Mouse (Mus musculus) limb, embryonic 14.5 days (tissue): ENCODE results near the gene Ndufc1. TPM values are rescaled to one million over a fixed set of nuclear protein-coding genes. Genes with fewer than 3 reads are reported as not detected.
A peak's percentile ranks its signal among the peaks of the same experiment; 100 is the strongest.

Source experiments
- ATAC-seq: fragments of 200-750 bp; cut with Nextera tagmentation; 2 replicates; pipeline ENCODE4 v1.8.0; 2017; ENCODE audit warnings: low read depth, moderate number of reproducible peaks, moderate TSS enrichment; ENCODE audit not compliant: low FRiP score
- DNase-seq: peaks from one replicate; pipeline ENCODE4 v3.0.0-alpha.2; 2015; ENCODE audit warnings: low spot score
- H3K27ac ChIP-seq: fragments of 300-500 bp; sonication (generic); replicated peaks from 2 replicates; pipeline ENCODE4 v1.5.1; 2014; ENCODE audit warnings: low read depth, mild to moderate bottlenecking, low read length, moderate library complexity, mixed read lengths
- H3K27me3 ChIP-seq: fragments of 300-500 bp; sonication (generic); 2 replicates; pipeline ENCODE4 v1.6.1; 2014; ENCODE audit warnings: low read length, mixed read lengths; ENCODE audit not compliant: control insufficient read depth, insufficient read depth
- H3K36me3 ChIP-seq: fragments of 300-500 bp; sonication (generic); 2 replicates; pipeline ENCODE4 v1.6.1; 2014; ENCODE audit warnings: mild to moderate bottlenecking, low read length, moderate library complexity, mixed read lengths; ENCODE audit not compliant: control insufficient read depth, insufficient read depth
- H3K4me1 ChIP-seq: fragments of 300-500 bp; sonication (generic); 2 replicates; pipeline ENCODE4 v1.6.1; 2014; ENCODE audit warnings: antibody characterized with exemption, low read length, mixed read lengths; ENCODE audit not compliant: control insufficient read depth, insufficient read depth
- H3K4me2 ChIP-seq: fragments of 300-500 bp; sonication (generic); replicated peaks from 2 replicates; pipeline ENCODE4 v1.6.1; 2014; ENCODE audit warnings: low read depth, mild to moderate bottlenecking, low read length, moderate library complexity; ENCODE audit not compliant: severe bottlenecking
- H3K4me3 ChIP-seq: fragments of 300-500 bp; sonication (generic); replicated peaks from 2 replicates; pipeline ENCODE4 v1.5.1; 2014; ENCODE audit warnings: low read length
- H3K9ac ChIP-seq: fragments of 300-500 bp; sonication (generic); 2 replicates; pipeline ENCODE4 v1.6.1; 2014; ENCODE audit warnings: mild to moderate bottlenecking, low read depth, low read length, moderate library complexity; ENCODE audit not compliant: severe bottlenecking
- H3K9me3 ChIP-seq: fragments of 300-500 bp; sonication (generic); 2 replicates; pipeline ENCODE4 v1.6.1; 2016; ENCODE audit warnings: low read length; ENCODE audit not compliant: control insufficient read depth
- POLR2A ChIP-seq: fragments of 200-500 bp; IDR thresholded peaks from 2 replicates; pipeline ENCODE4 v1.8.0; 2012; ENCODE audit warnings: inconsistent platforms, mild to moderate bottlenecking, moderate library complexity, borderline replicate concordance; ENCODE audit not compliant: insufficient read depth, insufficient read length; ENCODE audit errors: extremely low read depth
- WGBS: fragments of 180-500 bp; shearing (Covaris S2); extraction: QIAGEN DNeasy Blood & Tissue Kit; methylation state at CpG from one replicate; pipeline ENCODE4 v1.1.7; 2014; 5-methylcytosine and 5-hydroxymethylcytosine counted together
- polyA plus RNA-seq, 2 experiments: library from polyadenylated mRNA; depleted of rRNA in 1 of 2; stranded (reverse) in 1 of 2; unstranded in 1 of 2; fragments of >200 nt; fragmentation: Nextera tagmentation in 1 of 2; extraction: Ambion mirVana in 1 of 2; gene quantifications; 2 replicates each; pipeline versions ENCODE4 v1.2.1 to v1.2.3; 2012 to 2014

Ndufc1 gene
- polyA plus RNA-seq, 2 experiments: 276 to 624 TPM

DNA sequence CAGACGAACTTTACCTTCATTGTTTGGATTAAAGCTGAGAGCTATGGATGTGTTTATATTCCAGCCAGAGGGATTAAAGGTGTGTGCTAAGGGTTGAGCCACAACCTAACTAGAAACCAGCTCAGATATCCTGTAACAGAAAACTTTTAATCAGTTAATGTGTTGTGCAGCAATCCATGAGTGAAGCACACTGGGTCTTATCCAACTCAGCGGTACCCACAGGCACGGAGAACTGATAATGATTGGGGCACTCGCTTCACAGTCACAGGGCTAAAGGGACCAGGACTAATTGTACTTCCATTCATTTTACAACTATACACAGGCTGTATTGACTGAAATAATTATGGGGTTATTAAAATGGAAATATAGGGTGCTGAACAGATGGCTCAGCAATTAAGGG, 41.9 kb downstream of the Ndufc1 start:
- Histone ChIP-seq H3K27ac (no peak overlapping the region), H3K9ac (no peak overlapping the region), H3K4me3 (no peak overlapping the region), H3K36me3 (no peaks in the 10 kb centered on the region), H3K4me2 (no peak overlapping the region), H3K9me3 (no peaks in the 10 kb centered on the region), H3K27me3 (no peaks in the 10 kb centered on the region), H3K4me1 (0 out of 2 replicates have a peak, but pooled peaks cover 4% of the 10 kb centered on the region)
- no peak for DNase-seq
- no peak for TF ChIP-seq POLR2A
- WGBS: 55% methylated on average over 4 of the region's 4 CpGs
- no peak for ATAC-seq

DNA sequence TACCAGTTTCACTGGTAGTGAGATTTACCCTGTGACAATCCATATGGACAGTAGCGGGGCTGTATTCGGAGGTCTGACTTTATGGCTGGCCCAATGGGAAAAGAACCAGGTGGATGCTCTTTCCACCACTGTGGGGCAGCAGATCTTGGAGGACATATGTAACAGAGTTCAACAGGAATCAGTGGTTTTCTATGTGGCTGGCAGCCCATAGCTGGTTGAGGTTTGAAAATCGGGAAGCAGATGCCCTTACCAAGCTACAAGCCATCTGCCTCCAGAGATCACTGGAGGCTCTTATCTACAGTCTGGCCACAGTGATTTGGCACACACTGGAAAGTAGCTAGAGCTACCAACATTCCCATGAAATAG, 43.3 kb downstream of the Ndufc1 start:
- DNase-seq (no peak), ATAC-seq (no peak)
- TF ChIP-seq POLR2A: no peak
- Histone ChIP-seq H3K27ac (no peak overlapping the region), H3K4me3 (peak overlapping the region; percentile 43), H3K27me3 (no peaks in the 10 kb centered on the region), H3K9ac (no peak overlapping the region), H3K36me3 (no peaks in the 10 kb centered on the region), H3K4me2 (peak overlapping the region; percentile 58), H3K9me3 (no peaks in the 10 kb centered on the region), H3K4me1 (0 out of 2 replicates have a peak, but pooled peaks cover 4% of the 10 kb centered on the region)
- WGBS: 9% methylated on average over 3 of the region's 3 CpGs

DNA sequence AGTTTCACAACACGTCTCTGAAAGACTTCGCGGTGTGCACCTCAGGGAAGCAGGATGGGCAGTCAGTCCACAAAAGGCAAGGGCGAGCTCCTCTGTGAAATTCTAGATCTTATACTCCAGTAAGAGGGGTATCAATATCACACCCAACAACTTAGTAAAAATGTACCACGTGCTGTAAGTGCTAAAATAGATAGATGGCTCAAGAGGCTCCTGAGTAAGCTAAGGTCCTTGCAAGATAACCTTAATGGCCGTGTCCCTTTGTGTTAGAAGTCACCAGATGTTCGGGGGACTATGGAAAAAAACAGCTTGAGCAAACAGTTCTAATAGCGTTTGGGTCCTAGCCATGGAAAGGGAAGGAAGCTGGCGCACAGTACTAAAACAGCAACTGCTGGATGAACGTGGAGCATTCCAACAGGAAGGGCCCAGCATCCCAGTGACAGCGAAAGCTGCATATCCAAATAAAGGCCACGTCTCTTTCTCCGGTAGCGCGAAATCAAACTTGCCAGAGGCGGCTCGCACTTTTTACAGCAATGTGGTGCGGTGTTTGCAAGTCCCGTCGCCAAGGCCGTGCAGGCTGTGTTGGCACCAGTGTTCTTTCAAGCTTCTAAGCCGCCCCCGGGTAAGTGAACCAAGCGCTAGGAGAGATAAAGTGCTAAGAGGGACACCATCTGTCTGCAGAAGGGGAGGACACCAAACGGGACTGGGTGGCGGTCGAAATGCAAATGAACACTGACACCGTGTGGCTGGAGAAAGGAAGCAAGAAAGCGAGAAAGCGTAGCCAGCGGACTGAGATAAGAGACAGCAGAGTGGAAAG, 43.9 kb downstream of the Ndufc1 start:
- Histone ChIP-seq H3K27me3 (no peaks in the 10 kb centered on the region), H3K4me2 (peak overlapping the region; percentile 58), H3K4me1 (0 out of 2 replicates have a peak, but pooled peaks cover 4% of the 10 kb centered on the region), H3K27ac (no peak overlapping the region), H3K9ac (peak overlapping the region; percentile 52), H3K4me3 (peak overlapping the region; percentile 43), H3K9me3 (no peaks in the 10 kb centered on the region), H3K36me3 (no peaks in the 10 kb centered on the region)
- ATAC-seq: peak; percentile 91
- TF ChIP-seq POLR2A: no peak
- DNase-seq: peak; percentile 76
- 4% methylated on average over 31 of the region's 31 CpGs for WGBS

DNA sequence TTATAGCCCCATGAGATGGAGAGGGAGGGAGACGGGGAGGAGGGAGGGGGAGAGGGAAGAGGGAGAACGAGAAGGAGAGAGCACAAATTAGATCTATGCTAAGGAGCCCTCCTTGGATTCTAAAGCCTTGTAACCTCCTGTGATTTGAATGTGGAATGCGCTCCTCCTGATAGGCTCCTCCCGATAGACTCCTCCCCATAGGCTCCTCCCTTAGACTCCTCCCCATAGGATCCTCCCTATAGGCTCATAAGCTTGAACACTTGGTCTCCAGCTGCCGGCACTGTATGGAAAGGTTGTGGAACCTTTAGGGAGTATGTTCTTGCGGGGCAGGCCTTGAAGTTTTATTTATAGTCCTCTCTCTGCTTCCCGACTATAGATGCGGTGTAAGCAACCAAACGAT, 47.7 kb downstream of the Ndufc1 start:
- H3K4me2 ChIP-seq: 0 out of 2 replicates have a peak overlapping the region, but pooled peaks have one; percentile 5
- no peaks in the 10 kb centered on the region for H3K36me3 ChIP-seq
- DNase-seq: no peak

DNA sequence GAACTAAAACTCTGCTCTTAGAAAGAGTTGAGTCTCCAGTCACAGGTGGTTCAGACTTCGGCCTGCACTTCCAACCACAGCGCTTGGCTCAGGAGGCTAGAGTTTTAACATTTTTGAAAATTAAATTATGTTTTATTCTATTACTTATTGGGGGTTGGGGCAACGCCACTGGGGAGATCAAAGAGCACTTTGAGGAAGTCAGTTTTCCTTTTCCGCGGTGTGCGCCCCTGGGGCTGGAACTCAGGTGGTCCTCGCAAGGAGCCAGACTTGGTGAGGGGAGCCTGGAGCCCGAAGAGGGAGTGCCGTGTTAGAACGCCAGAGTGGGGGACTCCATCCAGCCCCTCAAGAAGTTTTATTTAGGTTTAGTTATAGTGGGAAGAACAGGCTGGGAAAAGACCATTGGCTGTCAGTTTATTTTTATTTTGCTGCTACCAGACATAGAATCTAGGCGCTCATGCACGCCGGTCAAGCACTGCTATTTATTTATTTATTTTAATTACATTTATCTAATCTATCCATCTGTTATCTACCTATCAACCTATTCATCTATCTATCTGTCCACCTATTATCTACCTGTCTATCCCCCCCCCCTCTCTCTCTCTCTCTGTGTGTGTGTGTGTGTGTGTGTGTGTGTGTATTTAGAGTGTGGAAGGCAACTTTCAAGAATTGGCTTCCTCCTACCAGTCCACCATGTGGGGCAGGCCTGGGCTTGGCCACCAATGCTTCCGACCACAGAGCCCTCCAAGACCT, 49.1 kb downstream of the Ndufc1 start:
- H3K36me3 ChIP-seq: no peaks in the 10 kb centered on the region
- DNase-seq (no peak), ATAC-seq (peak; percentile 2; the same call in 1 of the 2 replicates)
- WGBS: 31% methylated on average over 14 of the region's 14 CpGs
- H3K4me3 ChIP-seq: peak overlapping the region; percentile 59
- H3K9me3 ChIP-seq: no peaks in the 10 kb centered on the region
- H3K27me3 ChIP-seq: no peaks in the 10 kb centered on the region
- TF ChIP-seq POLR2A: no peak
- no peak overlapping the region for H3K9ac ChIP-seq
- H3K4me2 ChIP-seq: peak overlapping the region; percentile 74
- H3K27ac ChIP-seq: no peak overlapping the region
- H3K4me1 ChIP-seq: 0 out of 2 replicates have a peak, but pooled peaks cover 3% of the 10 kb centered on the region

More for the DNA sequence above, 47.7 kb downstream of the Ndufc1 start:
- no peaks in the 10 kb centered on the region for H3K9me3 ChIP-seq
- H3K4me1 ChIP-seq: 0 out of 2 replicates have a peak, but pooled peaks cover 4% of the 10 kb centered on the region
- H3K9ac ChIP-seq: no peak overlapping the region
- H3K27me3 ChIP-seq: no peaks in the 10 kb centered on the region
- ATAC-seq: no peak
- no peak for TF ChIP-seq POLR2A
- no peak overlapping the region for H3K27ac ChIP-seq
- no peak overlapping the region for H3K4me3 ChIP-seq
- 14% methylated on average over 9 of the region's 9 CpGs for WGBS
